17 mouse cellular contexts compared by ENCODE assay signal in genomic region chr3:39357012-39357411, GRCm38 (mm10).
"Had no signal": no experiment of that assay in that cellular context is flagged by ENCODE, and none has a peak within 500 bp of the region (broad histone marks: within the 10 kb centered on the region; RNA-seq: fewer than 3 reads in every experiment).

No protein-coding gene starts in this region.

- DNase-seq: liver, postnatal 0 days; lung, postnatal 10 days; lung, postnatal 36 days; right cerebral cortex, postnatal 14 days; thymus, adult 2 months; thymus, postnatal 25 days; thymus, postnatal 4 days had no signal

- H3K4me1 ChIP-seq: liver, embryonic 15.5 days; lung, embryonic 15.5 days; megakaryocyte, embryonic 14.5 days; midbrain, embryonic 13.5 days; midbrain, embryonic 15.5 days; neural tube, embryonic 12.5 days; stomach, embryonic 15.5 days had no signal

- H3K9ac ChIP-seq: liver, embryonic 15.5 days; liver, postnatal 0 days; lung, embryonic 15.5 days; midbrain, embryonic 13.5 days; midbrain, embryonic 15.5 days; neural tube, embryonic 12.5 days; stomach, embryonic 15.5 days had no signal

- ATAC-seq: liver, postnatal 0 days; midbrain, embryonic 13.5 days; midbrain, embryonic 15.5 days had no signal

- H3K9me3 ChIP-seq: liver, embryonic 15.5 days; lung, embryonic 15.5 days; megakaryocyte, embryonic 14.5 days; midbrain, embryonic 13.5 days; midbrain, embryonic 15.5 days; neural tube, embryonic 12.5 days; stomach, embryonic 15.5 days had no signal

- H3K36me3 ChIP-seq: liver, embryonic 15.5 days; lung, embryonic 15.5 days; midbrain, embryonic 13.5 days; midbrain, embryonic 15.5 days; neural tube, embryonic 12.5 days; stomach, embryonic 15.5 days had no signal

- H3K27ac ChIP-seq: liver, embryonic 15.5 days; lung, embryonic 15.5 days; macrophage; midbrain, embryonic 13.5 days; midbrain, embryonic 15.5 days; neural tube, embryonic 12.5 days; stomach, embryonic 15.5 days; stomach, postnatal 0 days had no signal

- H3K4me3 ChIP-seq: liver, embryonic 15.5 days; lung, embryonic 15.5 days; megakaryocyte, embryonic 14.5 days; midbrain, embryonic 13.5 days; midbrain, embryonic 15.5 days; neural tube, embryonic 12.5 days; stomach, embryonic 15.5 days had no signal

- H3K4me2 ChIP-seq: liver, embryonic 15.5 days; lung, embryonic 15.5 days; midbrain, embryonic 11.5 days; midbrain, embryonic 13.5 days; midbrain, embryonic 15.5 days; neural tube, embryonic 12.5 days; stomach, embryonic 15.5 days had no signal

- H3K27me3 ChIP-seq: liver, embryonic 15.5 days; lung, embryonic 15.5 days; megakaryocyte, embryonic 14.5 days; midbrain, embryonic 13.5 days; midbrain, embryonic 15.5 days; neural tube, embryonic 12.5 days; stomach, embryonic 15.5 days had no signal
